Mouse (Mus musculus) CD4-positive, CD25-positive, alpha-beta regulatory T cell, adult 4 months (primary cell): ENCODE measurements around the gene Ebf1. TPM values are rescaled to one million over a fixed set of nuclear protein-coding genes. Genes with fewer than 3 reads are reported as not detected.

Experiments
- ATAC-seq: one replicate; pipeline ENCODE4 v1.8.0; 2017
- polyA plus RNA-seq, 2 experiments: library from polyadenylated mRNA; unstranded; fragments of 100-300 nt; shearing (Covaris generic); gene quantifications; one replicate each; pipeline ENCODE4 v1.2.1; 2017

The Ebf1 gene
- polyA plus RNA-seq, 2 experiments from 2014 or later = 0.30 to 3.9 TPM

GRCm38 (mm10) chr11:44741042-44741491, 124.0 kb downstream of the Ebf1 start:
- ATAC-seq = no peak

- ATAC-seq = no peak
These were observed 127.3 kb downstream of the Ebf1 start for GRCm38 (mm10) chr11:44744446-44744845.

- no peak for ATAC-seq
These were observed 128.8 kb downstream of the Ebf1 start for GRCm38 (mm10) chr11:44745946-44746345.

- no peak for ATAC-seq
These were observed 129.6 kb downstream of the Ebf1 start for GRCm38 (mm10) chr11:44746731-44747130.

GRCm38 (mm10) chr11:44749309-44749708, 132.2 kb downstream of the Ebf1 start:
- ATAC-seq = no peak

GRCm38 (mm10) chr11:44754336-44754735, 137.2 kb downstream of the Ebf1 start:
- ATAC-seq = no peak

GRCm38 (mm10) chr11:44756321-44756720, 139.2 kb downstream of the Ebf1 start:
- no peak for ATAC-seq

- ATAC-seq = no peak
These were observed 141.7 kb downstream of the Ebf1 start for GRCm38 (mm10) chr11:44758857-44759256.

- ATAC-seq = no peak
These were observed 144.2 kb downstream of the Ebf1 start for GRCm38 (mm10) chr11:44761128-44761996.

GRCm38 (mm10) chr11:44763992-44764835, 147.1 kb downstream of the Ebf1 start:
- ATAC-seq = no peak

GRCm38 (mm10) chr11:44764988-44765387, 147.9 kb downstream of the Ebf1 start:
- no peak for ATAC-seq

- no peak for ATAC-seq
These were observed 149.1 kb downstream of the Ebf1 start for GRCm38 (mm10) chr11:44766246-44766645.

GRCm38 (mm10) chr11:44767322-44767721, 150.2 kb downstream of the Ebf1 start:
- no peak for ATAC-seq

- no peak for ATAC-seq
These were observed 151.2 kb downstream of the Ebf1 start for GRCm38 (mm10) chr11:44768346-44768745.

- ATAC-seq = no peak
These were observed 154.0 kb downstream of the Ebf1 start for GRCm38 (mm10) chr11:44770989-44771564.

GRCm38 (mm10) chr11:44774411-44774810, 157.3 kb downstream of the Ebf1 start:
- ATAC-seq = no peak

GRCm38 (mm10) chr11:44775549-44775948, 158.4 kb downstream of the Ebf1 start:
- no peak for ATAC-seq

- ATAC-seq = no peak
These were observed 159.4 kb downstream of the Ebf1 start for GRCm38 (mm10) chr11:44776556-44776955.

- ATAC-seq = no peak
These were observed 160.5 kb downstream of the Ebf1 start for GRCm38 (mm10) chr11:44777331-44778310.

- no peak for ATAC-seq
These were observed 161.9 kb downstream of the Ebf1 start for GRCm38 (mm10) chr11:44779030-44779429.

- ATAC-seq = no peak
These were observed 167.3 kb downstream of the Ebf1 start for GRCm38 (mm10) chr11:44784255-44785029.
